ENCODE assay signal across 8 mouse cellular contexts in the genomic region with DNA sequence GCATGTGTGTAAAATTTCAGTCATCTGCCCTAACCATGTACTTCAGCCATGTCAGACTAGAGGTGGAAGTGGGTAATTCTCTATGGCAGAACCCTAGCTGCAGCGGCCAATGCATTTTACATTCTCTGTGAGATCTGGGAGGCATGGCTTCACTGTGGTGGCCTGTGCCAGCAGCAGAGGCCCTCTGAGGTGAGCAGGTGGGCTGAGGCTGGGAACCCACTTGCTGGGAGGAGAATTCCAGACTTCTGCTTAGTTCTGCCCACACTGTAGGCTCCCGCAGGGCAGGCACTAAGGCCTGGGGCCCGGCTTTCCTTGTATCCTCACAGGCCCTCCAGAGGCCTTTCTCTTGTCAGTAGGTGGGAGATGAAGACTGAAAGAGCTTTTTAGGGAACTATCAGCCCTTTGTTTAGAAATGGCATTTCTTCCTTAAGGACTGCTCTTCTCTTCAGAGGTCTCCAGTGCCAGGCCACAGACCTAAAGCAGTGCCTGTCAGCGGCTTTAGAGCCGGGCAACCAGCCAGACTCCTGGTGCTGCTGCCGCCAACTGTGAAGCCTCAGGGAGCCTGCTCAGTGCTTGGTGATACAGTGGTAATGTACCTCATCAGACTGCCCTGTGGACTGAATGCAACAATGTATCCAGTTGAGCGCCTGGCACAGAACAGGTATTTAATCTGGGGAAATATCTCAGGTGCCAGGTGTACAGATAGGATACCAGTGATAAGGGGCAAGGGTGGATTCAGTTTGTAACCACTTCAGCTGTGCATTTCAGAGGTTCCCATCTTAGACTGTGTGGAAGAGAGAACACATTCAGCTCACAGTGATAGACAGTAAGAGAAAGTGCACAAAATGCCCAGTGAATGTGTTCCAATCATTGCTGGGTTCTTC.
DNase-seq lines count a peak whose midpoint lies in the region; ATAC-seq and TF ChIP-seq lines count a peak whose summit lies in the region.

No protein-coding gene starts in this region.

- H3K4me2 ChIP-seq in hindbrain, embryonic 12.5 days (replicated peaks): no peak overlapping the region
- H3K4me2 ChIP-seq in lung, embryonic 14.5 days: no peak overlapping the region

- H3K9me3 ChIP-seq in hindbrain, embryonic 12.5 days (replicated peaks): no peaks in the 10 kb centered on the region
- H3K9me3 ChIP-seq in lung, embryonic 14.5 days (ENCODE audit: low read depth, low read length): no peaks in the 10 kb centered on the region

- H3K4me1 ChIP-seq in hindbrain, embryonic 12.5 days: peaks cover 6% of the 10 kb centered on the region; the same call in 1 of the 2 replicates
- H3K4me1 ChIP-seq in lung, embryonic 14.5 days (ENCODE audit: insufficient read depth): no peaks in the 10 kb centered on the region

- no peaks in the 10 kb centered on the region; the same call in 1 of the 2 replicates for H3K36me3 ChIP-seq in hindbrain, embryonic 12.5 days
- no peaks in the 10 kb centered on the region for H3K36me3 ChIP-seq in lung, embryonic 14.5 days (ENCODE audit: insufficient read depth)

- H3K4me3 ChIP-seq in gastrocnemius, adult 2 months: no peak overlapping the region
- H3K4me3 ChIP-seq in hindbrain, embryonic 12.5 days: no peak overlapping the region
- H3K4me3 ChIP-seq in lung, embryonic 14.5 days (ENCODE audit: low read depth, low read length): no peak overlapping the region

- TF ChIP-seq POLR2A in brain, embryonic 14.5 days (IDR thresholded peaks at IDR 0.05; ENCODE audit: borderline replicate concordance, extremely low read depth, insufficient read depth, insufficient read length, poor library complexity, severe bottlenecking): no peak

- DNase-seq in left cerebral cortex, postnatal 4 days: peak; percentile 72
- no peak for DNase-seq in left cerebral cortex, postnatal 36 days (ENCODE audit: low spot score in 2 of 2)
- DNase-seq in brain, embryonic 14.5 days (ENCODE audit: low read depth): peak; percentile 85
- DNase-seq in gastrocnemius, adult 2 months: peak; percentile 88
- peak; percentile 63 for DNase-seq in lung, embryonic 14.5 days
- peak; percentile 59 for DNase-seq in testis, postnatal 10 days (ENCODE audit: low spot score)
- DNase-seq in left cerebral cortex, adult 11 months (ENCODE audit: low spot score): no peak

- 64% methylated on average over 7 of the region's 7 CpGs for WGBS in hindbrain, embryonic 12.5 days
- WGBS in lung, embryonic 14.5 days: 65% methylated on average over 7 of the region's 7 CpGs

- no peak overlapping the region for H3K9ac ChIP-seq in hindbrain, embryonic 12.5 days
- no peak overlapping the region for H3K9ac ChIP-seq in lung, embryonic 14.5 days

- H3K27me3 ChIP-seq in hindbrain, embryonic 12.5 days: no peaks in the 10 kb centered on the region
- H3K27me3 ChIP-seq in lung, embryonic 14.5 days (ENCODE audit: insufficient read depth, low read length): no peaks in the 10 kb centered on the region

- peak overlapping the region; percentile 67 for H3K27ac ChIP-seq in gastrocnemius, adult 2 months
- peak overlapping the region; percentile 58; the same call in 1 of the 2 replicates for H3K27ac ChIP-seq in hindbrain, embryonic 12.5 days
- peak overlapping the region; percentile 40 for H3K27ac ChIP-seq in lung, embryonic 14.5 days (ENCODE audit: low read depth)

- no peak for TF ChIP-seq CTCF in brain, embryonic 14.5 days (IDR thresholded peaks at IDR 0.05; ENCODE audit: borderline replicate concordance, extremely low read depth, insufficient read depth, insufficient read length)
- TF ChIP-seq CTCF in gastrocnemius, adult 2 months (IDR thresholded peaks at IDR 0.05): no peak
- no peak for TF ChIP-seq CTCF in lung, embryonic 14.5 days (IDR thresholded peaks at IDR 0.05; ENCODE audit: low read depth)

- no peak for ATAC-seq in hindbrain, embryonic 12.5 days (ENCODE audit: low FRiP score)
- ATAC-seq in lung, embryonic 14.5 days (ENCODE audit: insufficient read depth): peak; percentile 58; the same call in 1 of the 2 replicates

- intact Hi-C loops in left cerebral cortex, postnatal 4 days (cut with DNase I): no loop called here
- intact Hi-C loops in left cerebral cortex, postnatal 36 days (cut with DNase I): no loop called here
- intact Hi-C loops in gastrocnemius, adult 2 months (cut with DNase I): loop anchor here (2.0 to 5.0 kb wide), 2 partner anchors 45 to 121 kb away; no protein-coding TSS in a partner anchor

Comparison
In these comparisons a context has a peak if more than half of its experiments do, and no peak if none do; other contexts are left out.
1. DNase-seq: peak in left cerebral cortex, postnatal 4 days (single experiment), brain, embryonic 14.5 days (single experiment), gastrocnemius, adult 2 months (single experiment), lung, embryonic 14.5 days (single experiment) and testis, postnatal 10 days (single experiment); none in left cerebral cortex, postnatal 36 days (0 of 2) and left cerebral cortex, adult 11 months (single experiment).
2. Peak in every context shown above with its lines, with median percentiles within 50 percentile points of each other: H3K27ac ChIP-seq.